Mouse (Mus musculus): ENCODE measurements around the gene Kcnq4. TPM values are rescaled to one million over a fixed set of nuclear protein-coding genes. Genes with fewer than 3 reads are reported as not detected.

The Kcnq4 gene
- polyA plus RNA-seq, 1 experiment from 2014 or later, result 0.73 TPM

GRCm38 (mm10) chr4:120716141-120716571, 32.3 kb downstream of the Kcnq4 start:
- Histone ChIP-seq H3K9ac (ENCODE audit: low read depth, low read length) (no peak overlapping the region), H3K27ac (ENCODE audit: low read depth, low read length) (no peak overlapping the region), H3K36me3 (ENCODE audit: control insufficient read depth, insufficient read depth, low read length) (no peaks in the 10 kb centered on the region), H3K4me3 (ENCODE audit: low read length) (peak overlapping the region; percentile 29), H3K9me3 (ENCODE audit: control insufficient read depth, low read length) (no peaks in the 10 kb centered on the region), H3K4me2 (replicated peaks; ENCODE audit: low read depth, low read length) (peak overlapping the region; percentile 77), H3K4me1 (ENCODE audit: control insufficient read depth, insufficient read depth, low read length) (0 out of 2 replicates have a peak, but pooled peaks cover 8% of the 10 kb centered on the region), H3K27me3 (ENCODE audit: control insufficient read depth, insufficient read depth, low read length) (peaks cover 6% of the 10 kb centered on the region; the same call in 1 of the 2 replicates)
- ATAC-seq (ENCODE audit: low FRiP score, low TSS enrichment), result peak; percentile 74
- WGBS, result under 1% methylated on average over 12 of the region's 12 CpGs

DNA sequence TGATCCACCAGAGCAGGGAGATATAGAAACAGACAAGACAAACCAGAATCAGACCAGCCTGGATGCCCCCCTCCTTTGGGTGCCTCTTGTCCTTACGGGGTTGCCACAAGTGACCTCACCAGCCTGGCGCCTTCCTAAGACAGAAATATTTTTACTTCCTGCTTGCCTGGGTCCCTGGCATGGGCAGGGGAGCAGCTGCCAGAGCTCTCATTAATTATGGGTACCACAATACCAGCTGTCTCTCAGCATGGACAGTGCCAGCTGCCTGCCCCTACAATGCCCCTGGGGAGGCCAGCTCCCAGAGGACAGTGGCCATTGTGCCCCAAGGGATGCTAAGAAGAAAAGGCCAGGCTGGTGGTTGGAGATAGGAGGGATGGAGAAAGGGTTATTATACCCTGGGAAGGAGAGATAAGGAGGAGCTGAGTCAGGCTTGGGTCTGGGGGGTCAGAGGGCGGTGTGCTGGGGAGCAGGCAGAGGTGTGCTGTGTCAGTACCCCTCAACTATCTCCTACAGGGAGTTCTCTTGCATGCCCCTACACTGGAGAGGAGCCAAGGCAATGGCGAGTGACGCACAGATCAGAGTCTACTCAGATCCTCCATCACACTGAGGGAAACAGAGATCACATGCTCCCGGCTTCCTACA, 34.4 kb downstream of the Kcnq4 start:
- H3K36me3 ChIP-seq (ENCODE audit: control insufficient read depth, insufficient read depth, low read length), result no peaks in the 10 kb centered on the region
- H3K9ac ChIP-seq (ENCODE audit: low read depth, low read length), result no peak overlapping the region
- H3K4me2 ChIP-seq (replicated peaks; ENCODE audit: low read depth, low read length), result no peak overlapping the region
- 0 out of 2 replicates have a peak, but pooled peaks cover 8% of the 10 kb centered on the region for H3K4me1 ChIP-seq (ENCODE audit: control insufficient read depth, insufficient read depth, low read length)
- no peak overlapping the region for H3K27ac ChIP-seq (ENCODE audit: low read depth, low read length)
- no peaks in the 10 kb centered on the region for H3K9me3 ChIP-seq (ENCODE audit: control insufficient read depth, low read length)
- 82% methylated on average over 6 of the region's 6 CpGs for WGBS
- no peak overlapping the region for H3K4me3 ChIP-seq (ENCODE audit: low read length)
- no peak for ATAC-seq (ENCODE audit: low FRiP score, low TSS enrichment)
- peaks cover 6% of the 10 kb centered on the region; the same call in 1 of the 2 replicates for H3K27me3 ChIP-seq (ENCODE audit: control insufficient read depth, insufficient read depth, low read length)

GRCm38 (mm10) chr4:120713021-120713420, 35.4 kb downstream of the Kcnq4 start:
- WGBS, result 89% methylated on average over 6 of the region's 6 CpGs
- Histone ChIP-seq H3K4me1 (ENCODE audit: control insufficient read depth, insufficient read depth, low read length) (0 out of 2 replicates have a peak, but pooled peaks cover 8% of the 10 kb centered on the region), H3K9ac (ENCODE audit: low read depth, low read length) (no peak overlapping the region), H3K36me3 (ENCODE audit: control insufficient read depth, insufficient read depth, low read length) (no peaks in the 10 kb centered on the region), H3K4me3 (ENCODE audit: low read length) (no peak overlapping the region), H3K27ac (ENCODE audit: low read depth, low read length) (no peak overlapping the region), H3K9me3 (ENCODE audit: control insufficient read depth, low read length) (no peaks in the 10 kb centered on the region), H3K27me3 (ENCODE audit: control insufficient read depth, insufficient read depth, low read length) (peaks cover 6% of the 10 kb centered on the region; the same call in 1 of the 2 replicates), H3K4me2 (replicated peaks; ENCODE audit: low read depth, low read length) (no peak overlapping the region)
- no peak for ATAC-seq (ENCODE audit: low FRiP score, low TSS enrichment)

- ATAC-seq (ENCODE audit: low FRiP score, low TSS enrichment), result peak; percentile 35; the same call in 1 of the 2 replicates
- Histone ChIP-seq H3K27ac (ENCODE audit: low read depth, low read length) (no peak overlapping the region), H3K9me3 (ENCODE audit: control insufficient read depth, low read length) (no peaks in the 10 kb centered on the region), H3K36me3 (ENCODE audit: control insufficient read depth, insufficient read depth, low read length) (no peaks in the 10 kb centered on the region), H3K4me1 (ENCODE audit: control insufficient read depth, insufficient read depth, low read length) (0 out of 2 replicates have a peak, but pooled peaks cover 8% of the 10 kb centered on the region), H3K4me3 (ENCODE audit: low read length) (no peak overlapping the region), H3K27me3 (ENCODE audit: control insufficient read depth, insufficient read depth, low read length) (peaks cover 4% of the 10 kb centered on the region; the same call in 1 of the 2 replicates), H3K9ac (ENCODE audit: low read depth, low read length) (no peak overlapping the region), H3K4me2 (replicated peaks; ENCODE audit: low read depth, low read length) (no peak overlapping the region)
- WGBS, result 63% methylated on average over 12 of the region's 12 CpGs
Observed at GRCm38 (mm10) chr4:120712236-120712635, 36.2 kb downstream of the Kcnq4 start.

DNA sequence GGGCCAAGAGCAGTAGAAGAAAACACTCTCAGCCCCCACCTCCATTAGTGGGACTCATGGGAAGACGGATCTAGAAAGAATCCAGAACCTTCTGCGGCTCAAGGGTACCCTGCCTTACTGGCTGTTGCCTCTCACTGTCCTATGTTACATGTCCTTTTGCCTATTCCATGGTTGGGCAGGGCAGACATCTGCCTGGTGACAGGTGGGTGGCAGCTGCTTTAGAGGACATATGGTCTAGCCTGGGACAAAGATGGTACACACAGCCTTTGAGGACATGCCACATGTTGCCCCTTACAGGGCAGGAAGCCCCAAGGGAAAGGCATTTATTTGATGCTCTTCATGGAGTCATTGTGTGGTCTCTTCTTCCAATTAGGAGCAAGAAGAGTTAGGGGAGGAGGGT, 45.9 kb downstream of the Kcnq4 start:
- H3K9me3 ChIP-seq (ENCODE audit: control insufficient read depth, low read length), result no peaks in the 10 kb centered on the region
- peaks cover 13% of the 10 kb centered on the region for H3K27me3 ChIP-seq (ENCODE audit: control insufficient read depth, insufficient read depth, low read length)
- no peak overlapping the region for H3K9ac ChIP-seq (ENCODE audit: low read depth, low read length)
- no peak overlapping the region for H3K4me3 ChIP-seq (ENCODE audit: low read length)
- WGBS, result 92% methylated on average over 2 of the region's 2 CpGs
- no peaks in the 10 kb centered on the region for H3K4me1 ChIP-seq (ENCODE audit: control insufficient read depth, insufficient read depth, low read length)
- no peak for ATAC-seq (ENCODE audit: low FRiP score, low TSS enrichment)
- no peak overlapping the region for H3K27ac ChIP-seq (ENCODE audit: low read depth, low read length)
- H3K36me3 ChIP-seq (ENCODE audit: control insufficient read depth, insufficient read depth, low read length), result no peaks in the 10 kb centered on the region
- H3K4me2 ChIP-seq (replicated peaks; ENCODE audit: low read depth, low read length), result no peak overlapping the region

DNA sequence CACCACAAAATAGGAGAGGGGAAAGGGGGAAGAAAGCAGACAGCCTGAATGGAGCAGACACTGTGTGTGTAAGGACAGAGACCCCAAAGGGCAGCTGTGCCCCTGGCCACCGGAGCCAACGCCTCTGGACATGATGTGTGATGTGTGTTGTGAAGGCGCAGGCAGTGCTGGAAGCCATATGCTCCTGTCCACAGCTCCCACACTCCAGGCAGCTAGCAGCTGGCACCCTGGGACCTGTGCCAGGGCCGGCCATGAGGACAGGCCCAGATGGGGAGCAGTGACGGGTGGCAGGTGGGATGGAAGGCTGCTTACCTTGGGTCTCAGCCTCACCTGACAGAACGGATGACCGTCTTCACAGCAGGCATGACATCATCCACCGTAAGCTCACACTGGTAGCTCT, 46.4 kb downstream of the Kcnq4 start:
- H3K36me3 ChIP-seq (ENCODE audit: control insufficient read depth, insufficient read depth, low read length), result no peaks in the 10 kb centered on the region
- H3K27ac ChIP-seq (ENCODE audit: low read depth, low read length), result no peak overlapping the region
- H3K9ac ChIP-seq (ENCODE audit: low read depth, low read length), result no peak overlapping the region
- H3K4me2 ChIP-seq (replicated peaks; ENCODE audit: low read depth, low read length), result no peak overlapping the region
- no peak overlapping the region for H3K4me3 ChIP-seq (ENCODE audit: low read length)
- 81% methylated on average over 8 of the region's 8 CpGs for WGBS
- ATAC-seq (ENCODE audit: low FRiP score, low TSS enrichment), result no peak
- H3K27me3 ChIP-seq (ENCODE audit: control insufficient read depth, insufficient read depth, low read length), result peaks cover 17% of the 10 kb centered on the region
- H3K4me1 ChIP-seq (ENCODE audit: control insufficient read depth, insufficient read depth, low read length), result no peaks in the 10 kb centered on the region
- H3K9me3 ChIP-seq (ENCODE audit: control insufficient read depth, low read length), result no peaks in the 10 kb centered on the region

DNA sequence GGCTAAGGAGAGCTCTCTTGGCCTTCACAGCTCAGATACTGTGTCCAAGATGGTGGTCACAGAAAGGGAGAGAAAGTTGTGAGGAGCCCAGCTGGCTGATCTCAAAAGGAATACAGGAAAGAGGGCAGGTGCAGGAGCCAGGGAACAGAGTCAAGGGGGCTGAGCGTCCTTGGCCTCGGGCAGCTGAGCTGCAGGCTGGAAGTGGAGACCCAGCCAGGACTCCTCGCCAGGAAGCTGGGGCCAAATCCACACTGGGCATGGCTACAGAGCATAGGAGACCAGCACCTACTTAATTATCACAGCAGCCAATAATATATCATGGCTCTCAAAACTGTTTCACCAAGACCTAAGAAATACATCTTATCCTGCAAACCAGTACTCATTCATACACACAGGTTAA, 47.2 kb downstream of the Kcnq4 start:
- Histone ChIP-seq H3K27me3 (ENCODE audit: control insufficient read depth, insufficient read depth, low read length) (peaks cover 22% of the 10 kb centered on the region), H3K36me3 (ENCODE audit: control insufficient read depth, insufficient read depth, low read length) (no peaks in the 10 kb centered on the region), H3K4me1 (ENCODE audit: control insufficient read depth, insufficient read depth, low read length) (no peaks in the 10 kb centered on the region), H3K27ac (ENCODE audit: low read depth, low read length) (no peak overlapping the region), H3K9ac (ENCODE audit: low read depth, low read length) (no peak overlapping the region), H3K4me2 (replicated peaks; ENCODE audit: low read depth, low read length) (no peak overlapping the region), H3K9me3 (ENCODE audit: control insufficient read depth, low read length) (no peaks in the 10 kb centered on the region), H3K4me3 (ENCODE audit: low read length) (no peak overlapping the region)
- no peak for ATAC-seq (ENCODE audit: low FRiP score, low TSS enrichment)
- 78% methylated on average over 3 of the region's 3 CpGs for whole genome bisulfite sequencing

GRCm38 (mm10) chr4:120697799-120698484, 50.5 kb downstream of the Kcnq4 start:
- H3K4me3 ChIP-seq (ENCODE audit: low read length), result peak overlapping the region; percentile 0; the same call in 1 of the 2 replicates
- H3K9ac ChIP-seq (ENCODE audit: low read depth, low read length), result no peak overlapping the region
- H3K9me3 ChIP-seq (ENCODE audit: control insufficient read depth, low read length), result no peaks in the 10 kb centered on the region
- H3K27me3 ChIP-seq (ENCODE audit: control insufficient read depth, insufficient read depth, low read length), result peaks cover 25% of the 10 kb centered on the region
- WGBS, result 12% methylated on average over 35 of the region's 35 CpGs
- H3K27ac ChIP-seq (ENCODE audit: low read depth, low read length), result no peak overlapping the region
- H3K36me3 ChIP-seq (ENCODE audit: control insufficient read depth, insufficient read depth, low read length), result no peaks in the 10 kb centered on the region
- H3K4me1 ChIP-seq (ENCODE audit: control insufficient read depth, insufficient read depth, low read length), result no peaks in the 10 kb centered on the region
- peak; percentile 50; the same call in 1 of the 2 replicates for ATAC-seq (ENCODE audit: low FRiP score, low TSS enrichment)
- H3K4me2 ChIP-seq (replicated peaks; ENCODE audit: low read depth, low read length), result peak overlapping the region; percentile 9

DNA sequence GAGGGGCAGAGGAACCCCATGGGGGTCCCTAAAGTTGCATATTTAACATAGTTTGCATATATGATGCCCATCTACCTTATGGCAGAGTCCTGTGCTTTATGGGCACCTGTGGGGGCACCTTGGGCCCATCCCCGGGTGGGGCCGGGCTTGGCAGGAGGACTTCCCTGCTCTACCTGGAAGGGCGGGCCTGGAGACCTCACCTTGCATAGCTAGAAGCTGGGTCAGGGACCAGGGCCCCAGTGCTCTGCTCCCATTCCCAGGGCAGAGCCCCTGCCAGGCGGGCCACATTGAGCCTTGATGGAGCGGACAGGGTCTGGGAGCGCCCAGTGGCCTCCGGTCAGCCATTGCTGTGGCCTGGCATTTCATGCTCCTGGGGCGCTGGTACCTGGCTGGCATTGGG, 51.1 kb downstream of the Kcnq4 start:
- peak; percentile 19; the same call in 1 of the 2 replicates for ATAC-seq (ENCODE audit: low FRiP score, low TSS enrichment)
- Histone ChIP-seq H3K4me1 (ENCODE audit: control insufficient read depth, insufficient read depth, low read length) (no peaks in the 10 kb centered on the region), H3K27ac (ENCODE audit: low read depth, low read length) (no peak overlapping the region), H3K4me3 (ENCODE audit: low read length) (no peak overlapping the region), H3K27me3 (ENCODE audit: control insufficient read depth, insufficient read depth, low read length) (peaks cover 25% of the 10 kb centered on the region), H3K36me3 (ENCODE audit: control insufficient read depth, insufficient read depth, low read length) (no peaks in the 10 kb centered on the region), H3K4me2 (replicated peaks; ENCODE audit: low read depth, low read length) (no peak overlapping the region), H3K9ac (ENCODE audit: low read depth, low read length) (no peak overlapping the region), H3K9me3 (ENCODE audit: control insufficient read depth, low read length) (no peaks in the 10 kb centered on the region)
- WGBS, result 91% methylated on average over 8 of the region's 8 CpGs

Measured in kidney, embryonic 14.5 days (tissue).